Mouse (Mus musculus) limb, embryonic 14.5 days (tissue): ENCODE measurements around the gene Celf5. TPM values are rescaled to one million over a fixed set of nuclear protein-coding genes. Genes with fewer than 3 reads are reported as not detected.
A peak's percentile ranks its signal among the peaks of the same experiment; 100 is the strongest.

Experiments
- ATAC-seq: fragments of 200-750 bp; cut with Nextera tagmentation; 2 replicates; pipeline ENCODE4 v1.8.0; 2017; ENCODE audit warnings: low read depth, moderate number of reproducible peaks, moderate TSS enrichment; ENCODE audit not compliant: low FRiP score
- DNase-seq: peaks from one replicate; pipeline ENCODE4 v3.0.0-alpha.2; 2015; ENCODE audit warnings: low spot score
- H3K27ac ChIP-seq: fragments of 300-500 bp; sonication (generic); replicated peaks from 2 replicates; pipeline ENCODE4 v1.5.1; 2014; ENCODE audit warnings: low read depth, mild to moderate bottlenecking, low read length, moderate library complexity, mixed read lengths
- H3K27me3 ChIP-seq: fragments of 300-500 bp; sonication (generic); 2 replicates; pipeline ENCODE4 v1.6.1; 2014; ENCODE audit warnings: low read length, mixed read lengths; ENCODE audit not compliant: control insufficient read depth, insufficient read depth
- H3K36me3 ChIP-seq: fragments of 300-500 bp; sonication (generic); 2 replicates; pipeline ENCODE4 v1.6.1; 2014; ENCODE audit warnings: mild to moderate bottlenecking, low read length, moderate library complexity, mixed read lengths; ENCODE audit not compliant: control insufficient read depth, insufficient read depth
- H3K4me1 ChIP-seq: fragments of 300-500 bp; sonication (generic); 2 replicates; pipeline ENCODE4 v1.6.1; 2014; ENCODE audit warnings: antibody characterized with exemption, low read length, mixed read lengths; ENCODE audit not compliant: control insufficient read depth, insufficient read depth
- H3K4me2 ChIP-seq: fragments of 300-500 bp; sonication (generic); replicated peaks from 2 replicates; pipeline ENCODE4 v1.6.1; 2014; ENCODE audit warnings: low read depth, mild to moderate bottlenecking, low read length, moderate library complexity; ENCODE audit not compliant: severe bottlenecking
- H3K4me3 ChIP-seq: fragments of 300-500 bp; sonication (generic); replicated peaks from 2 replicates; pipeline ENCODE4 v1.5.1; 2014; ENCODE audit warnings: low read length
- H3K9ac ChIP-seq: fragments of 300-500 bp; sonication (generic); 2 replicates; pipeline ENCODE4 v1.6.1; 2014; ENCODE audit warnings: mild to moderate bottlenecking, low read depth, low read length, moderate library complexity; ENCODE audit not compliant: severe bottlenecking
- H3K9me3 ChIP-seq: fragments of 300-500 bp; sonication (generic); 2 replicates; pipeline ENCODE4 v1.6.1; 2016; ENCODE audit warnings: low read length; ENCODE audit not compliant: control insufficient read depth
- POLR2A ChIP-seq: fragments of 200-500 bp; IDR thresholded peaks from 2 replicates; pipeline ENCODE4 v1.8.0; 2012; ENCODE audit warnings: inconsistent platforms, mild to moderate bottlenecking, moderate library complexity, borderline replicate concordance; ENCODE audit not compliant: insufficient read depth, insufficient read length; ENCODE audit errors: extremely low read depth
- WGBS: fragments of 180-500 bp; shearing (Covaris S2); extraction: QIAGEN DNeasy Blood & Tissue Kit; methylation state at CpG from one replicate; pipeline ENCODE4 v1.1.7; 2014; 5-methylcytosine and 5-hydroxymethylcytosine counted together
- polyA plus RNA-seq, 2 experiments: library from polyadenylated mRNA; depleted of rRNA in 1 of 2; stranded (reverse) in 1 of 2; unstranded in 1 of 2; fragments of >200 nt; fragmentation: Nextera tagmentation in 1 of 2; extraction: Ambion mirVana in 1 of 2; gene quantifications; 2 replicates each; pipeline versions ENCODE4 v1.2.1 to v1.2.3; 2012 to 2014

The Celf5 gene
- polyA plus RNA-seq, 2 experiments = 0.85 to 5.9 TPM

- Histone ChIP-seq H3K4me2 (no peak overlapping the region), H3K36me3 (no peaks in the 10 kb centered on the region), H3K4me1 (0 out of 2 replicates have a peak, but pooled peaks cover 7% of the 10 kb centered on the region), H3K27ac (no peak overlapping the region), H3K9me3 (no peaks in the 10 kb centered on the region), H3K27me3 (peaks cover 62% of the 10 kb centered on the region), H3K4me3 (no peak overlapping the region), H3K9ac (no peak overlapping the region)
- ATAC-seq = no peak
- no peak for DNase-seq
- WGBS = 7% methylated on average over 5 of the region's 5 CpGs
- no peak for TF ChIP-seq POLR2A
Observed at GRCm38 (mm10) chr10:81465265-81465645, 17.3 kb downstream of the Celf5 start.

- no peak for TF ChIP-seq POLR2A
- Histone ChIP-seq H3K4me1 (0 out of 2 replicates have a peak, but pooled peaks cover 7% of the 10 kb centered on the region), H3K4me2 (peak overlapping the region; percentile 42), H3K9me3 (no peaks in the 10 kb centered on the region), H3K27me3 (peaks cover 68% of the 10 kb centered on the region), H3K9ac (no peak overlapping the region), H3K27ac (no peak overlapping the region), H3K4me3 (peak overlapping the region; percentile 33), H3K36me3 (no peaks in the 10 kb centered on the region)
- DNase-seq (no peak), ATAC-seq (peak; percentile 56; the same call in 1 of the 2 replicates)
- WGBS = 5% methylated on average over 33 of the region's 33 CpGs
Observed at GRCm38 (mm10) chr10:81464405-81465264, 17.9 kb downstream of the Celf5 start.

GRCm38 (mm10) chr10:81463531-81463930 lies 19.0 kb downstream of the Celf5 start:
- H3K4me3 ChIP-seq = no peak overlapping the region
- ATAC-seq (no peak), DNase-seq (no peak)
- H3K27ac ChIP-seq = no peak overlapping the region
- H3K27me3 ChIP-seq = peaks cover 77% of the 10 kb centered on the region
- H3K36me3 ChIP-seq = no peaks in the 10 kb centered on the region
- no peaks in the 10 kb centered on the region for H3K9me3 ChIP-seq
- TF ChIP-seq POLR2A = no peak
- WGBS = 63% methylated on average over 4 of the region's 4 CpGs
- no peak overlapping the region for H3K4me2 ChIP-seq
- no peak overlapping the region for H3K9ac ChIP-seq
- 0 out of 2 replicates have a peak, but pooled peaks cover 7% of the 10 kb centered on the region for H3K4me1 ChIP-seq

- 75% methylated on average over 7 of the region's 7 CpGs for WGBS
- TF ChIP-seq POLR2A = no peak
- Histone ChIP-seq H3K9ac (no peak overlapping the region), H3K27ac (no peak overlapping the region), H3K4me3 (no peak overlapping the region), H3K36me3 (no peaks in the 10 kb centered on the region), H3K27me3 (peaks cover 79% of the 10 kb centered on the region), H3K9me3 (no peaks in the 10 kb centered on the region), H3K4me1 (0 out of 2 replicates have a peak, but pooled peaks cover 7% of the 10 kb centered on the region), H3K4me2 (no peak overlapping the region)
- ATAC-seq = no peak
- no peak for DNase-seq
Observed at GRCm38 (mm10) chr10:81462917-81463316, 19.6 kb downstream of the Celf5 start.

DNA sequence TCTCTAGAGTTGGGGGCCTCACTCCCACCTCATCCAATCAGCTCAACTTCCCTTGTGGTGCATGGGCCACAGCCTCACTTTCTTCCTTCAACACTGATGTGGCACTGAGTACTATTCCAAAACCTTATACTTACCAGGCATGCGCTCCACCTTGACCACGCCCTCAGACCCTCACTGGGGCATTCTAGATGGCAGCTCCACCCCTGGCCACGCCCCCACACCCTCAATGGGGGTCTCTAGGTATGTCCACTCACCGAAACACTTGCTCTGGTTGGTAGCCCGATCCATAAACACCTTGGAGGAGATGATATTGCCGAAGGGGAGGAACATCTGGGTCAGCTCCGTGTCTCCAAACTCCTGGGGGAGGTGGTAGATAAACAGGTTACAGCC lies 20.1 kb downstream of the Celf5 start:
- ATAC-seq (no peak), DNase-seq (no peak)
- Histone ChIP-seq H3K27me3 (peaks cover 81% of the 10 kb centered on the region), H3K4me2 (no peak overlapping the region), H3K9me3 (no peaks in the 10 kb centered on the region), H3K27ac (no peak overlapping the region), H3K4me1 (0 out of 2 replicates have a peak, but pooled peaks cover 7% of the 10 kb centered on the region), H3K9ac (no peak overlapping the region), H3K4me3 (no peak overlapping the region), H3K36me3 (no peaks in the 10 kb centered on the region)
- TF ChIP-seq POLR2A = no peak
- WGBS = 27% methylated on average over 7 of the region's 7 CpGs
